Mouse (Mus musculus): ENCODE measurements around the gene Bnc1. TPM values are rescaled to one million over a fixed set of nuclear protein-coding genes. Genes with fewer than 3 reads are reported as not detected.

The Bnc1 gene
- total and polyA plus RNA-seq, 3 experiments: not detected

GRCm38 (mm10) chr7:81934267-81934745 is 57.8 kb downstream of the Bnc1 start, which contains the start of gene Hdgfl3:
Gene Hdgfl3 (minus strand): TSS chr7:81934473.
- dilution Hi-C loops (cut with MboI; ENCODE audit: extremely low pct_ligation_motif_present, extremely low pct_unique_long_range_greater_than_20kb, low sequenced_read_pairs) (no loop called here), in situ Hi-C loops (cut with MboI; ENCODE audit: low pct_ligation_motif_present, low pct_unique_long_range_greater_than_20kb, low sequenced_read_pairs) (no loop called here)
- no peak for DNase-seq (ENCODE audit: extremely low read depth)
- Histone ChIP-seq H3K36me3 (replicated peaks in 1 of 2; ENCODE audit: control insufficient read depth in 1 of 2, insufficient read depth in 1 of 2, low read length in 1 of 2) (no peaks in the 10 kb centered on the region), H3K4me2 (ENCODE audit: insufficient read depth, low read depth, poor library complexity, severe bottlenecking) (no peak within 1 kb of the TSS), H3K4me1 (ENCODE audit: control insufficient read depth in 1 of 2, insufficient read depth in 2 of 2) (no peaks in the 10 kb centered on the region), H3K27me3 (replicated peaks) (no peaks in the 10 kb centered on the region), H3K27ac (ENCODE audit: insufficient read depth, low read depth) (no peak within 1 kb of the TSS), H3K9ac (ENCODE audit: insufficient read depth, low read depth) (no peak within 1 kb of the TSS), H3K9me3 (replicated peaks; ENCODE audit: low read length) (peaks cover 14% of the 10 kb centered on the region), H3K4me3 (replicated peaks in 1 of 3; ENCODE audit: low read depth in 2 of 3, low read length in 2 of 3, poor library complexity in 1 of 3) (no peak within 1 kb of the TSS), H3K79me2 (replicated peaks; ENCODE audit: control insufficient read depth, extremely low read depth, insufficient read depth, poor library complexity, severe bottlenecking) (no peaks in the 10 kb centered on the region)
- no peak for TF ChIP-seq ZNF384 (IDR thresholded peaks at IDR 0.05; ENCODE audit: low read depth, low read length)
- TF ChIP-seq EP300 (IDR thresholded peaks at IDR 0.05; ENCODE audit: low read length): no peak
- no peak for TF ChIP-seq CHD1 (IDR thresholded peaks at IDR 0.05; ENCODE audit: low read depth, low read length)
- no peak for TF ChIP-seq PAX5 (IDR thresholded peaks at IDR 0.05; ENCODE audit: low read length)
- no peak for TF ChIP-seq KAT2A (IDR thresholded peaks at IDR 0.05; ENCODE audit: insufficient replicate concordance, low read length)
- no peak for TF ChIP-seq HCFC1 (IDR thresholded peaks at IDR 0.05; ENCODE audit: low read depth, low read length)
- TF ChIP-seq CHD2 (IDR thresholded peaks at IDR 0.05; ENCODE audit: low read length): no peak
- TF ChIP-seq MAX (IDR thresholded peaks at IDR 0.05; ENCODE audit: low read length): no peak
- no peak for TF ChIP-seq RCOR1 (conservative IDR thresholded peaks at IDR 0.05; ENCODE audit: low read depth, low read length)
- no peak for TF ChIP-seq SIN3A (IDR thresholded peaks at IDR 0.05; ENCODE audit: low read length)
- TF ChIP-seq USF2 (conservative IDR thresholded peaks at IDR 0.05; ENCODE audit: low read depth, low read length): no peak
- TF ChIP-seq ZC3H11A (IDR thresholded peaks at IDR 0.05; ENCODE audit: low read depth, low read length): no peak
- TF ChIP-seq ZMIZ1 (IDR thresholded peaks at IDR 0.05; ENCODE audit: low read depth, low read length): no peak
- no peak for TF ChIP-seq SMC3 (IDR thresholded peaks at IDR 0.05; ENCODE audit: low read depth, low read length)
- no peak for TF ChIP-seq RAD21 (IDR thresholded peaks at IDR 0.05; ENCODE audit: low read depth, low read length)

DNA sequence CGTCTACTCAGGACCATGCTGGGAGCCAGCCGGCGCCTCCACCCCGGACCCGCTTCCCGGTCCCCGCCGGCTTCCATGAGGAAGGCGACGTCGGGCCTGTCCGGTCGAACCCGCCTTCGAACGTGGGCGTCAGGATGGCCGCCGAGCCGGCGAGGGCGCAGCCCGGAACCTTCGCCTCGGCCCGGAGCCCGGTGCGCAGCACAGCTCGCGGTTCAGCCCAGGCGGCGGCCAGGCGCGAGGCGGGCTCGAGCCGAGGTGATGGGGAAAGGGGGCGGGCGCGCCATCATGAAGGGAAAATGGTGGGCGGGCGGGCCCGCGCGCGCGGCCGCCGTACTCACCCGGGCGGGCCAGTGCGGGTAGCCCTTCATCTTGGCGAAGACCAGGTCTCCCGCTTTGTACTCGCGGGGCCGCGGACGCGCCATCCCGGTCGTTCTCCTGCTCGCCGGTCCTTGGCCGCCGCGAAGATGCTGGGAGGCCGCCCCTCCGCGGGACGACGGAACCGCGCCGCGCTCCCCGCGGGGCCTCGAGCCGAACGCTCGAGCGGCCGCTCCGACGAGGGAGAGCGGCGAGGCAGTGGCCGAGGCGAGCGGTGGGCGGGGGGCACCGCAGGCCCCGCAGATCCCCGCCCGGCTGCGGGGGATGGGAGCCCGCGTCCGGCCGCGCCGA is 58.4 kb downstream of the Bnc1 start:
- H3K79me2 ChIP-seq (replicated peaks; ENCODE audit: control insufficient read depth, extremely low read depth, insufficient read depth, poor library complexity, severe bottlenecking): no peaks in the 10 kb centered on the region
- no peak for TF ChIP-seq ZC3H11A (IDR thresholded peaks at IDR 0.05; ENCODE audit: low read depth, low read length)
- no peak for TF ChIP-seq BHLHE40 (IDR thresholded peaks at IDR 0.05; ENCODE audit: low read depth, low read length)
- no peak for TF ChIP-seq RAD21 (IDR thresholded peaks at IDR 0.05; ENCODE audit: low read depth, low read length)
- TF ChIP-seq CHD1 (IDR thresholded peaks at IDR 0.05; ENCODE audit: low read depth, low read length): no peak
- no peak for TF ChIP-seq MEF2A (IDR thresholded peaks at IDR 0.05; ENCODE audit: borderline replicate concordance, low read depth, low read length)
- TF ChIP-seq MAX (IDR thresholded peaks at IDR 0.05; ENCODE audit: low read length): no peak
- TF ChIP-seq POLR2A (IDR thresholded peaks at IDR 0.05; ENCODE audit: low read depth, low read length): no peak
- no peak for TF ChIP-seq MXI1 (IDR thresholded peaks at IDR 0.05; ENCODE audit: low read depth, low read length)
- TF ChIP-seq PAX5 (IDR thresholded peaks at IDR 0.05; ENCODE audit: low read length): no peak
- no peak for TF ChIP-seq USF2 (conservative IDR thresholded peaks at IDR 0.05; ENCODE audit: low read depth, low read length)
- TF ChIP-seq RCOR1 (conservative IDR thresholded peaks at IDR 0.05; ENCODE audit: low read depth, low read length): no peak
- no peak for TF ChIP-seq CHD2 (IDR thresholded peaks at IDR 0.05; ENCODE audit: low read length)
- no peak overlapping the region for H3K27ac ChIP-seq (ENCODE audit: insufficient read depth, low read depth)
- H3K4me2 ChIP-seq (ENCODE audit: insufficient read depth, low read depth, poor library complexity, severe bottlenecking): no peak overlapping the region
- H3K4me3 ChIP-seq (replicated peaks in 1 of 3; ENCODE audit: low read depth in 2 of 3, low read length in 2 of 3, poor library complexity in 1 of 3): no peak overlapping the region
- no peak overlapping the region for H3K9ac ChIP-seq (ENCODE audit: insufficient read depth, low read depth)
- no peaks in the 10 kb centered on the region for H3K27me3 ChIP-seq (replicated peaks)
- DNase-seq (ENCODE audit: extremely low read depth): no peak
- no peaks in the 10 kb centered on the region for H3K36me3 ChIP-seq (replicated peaks in 1 of 2; ENCODE audit: control insufficient read depth in 1 of 2, insufficient read depth in 1 of 2, low read length in 1 of 2)
- in situ Hi-C loops (cut with MboI; ENCODE audit: low pct_ligation_motif_present, low pct_unique_long_range_greater_than_20kb, low sequenced_read_pairs): no loop called here
- H3K4me1 ChIP-seq (ENCODE audit: control insufficient read depth in 1 of 2, insufficient read depth in 2 of 2): no peaks in the 10 kb centered on the region
- H3K9me3 ChIP-seq (replicated peaks; ENCODE audit: low read length): peaks cover 14% of the 10 kb centered on the region
- dilution Hi-C loops (cut with MboI; ENCODE audit: extremely low pct_ligation_motif_present, extremely low pct_unique_long_range_greater_than_20kb, low sequenced_read_pairs): no loop called here
